ENCODE assay signal across 8 mouse cellular contexts in genomic region chr12:86897769-86898273, GRCm38 (mm10). TPM values are rescaled to one million over a fixed set of nuclear protein-coding genes. Genes with fewer than 3 reads are reported as not detected.
DNase-seq lines count a peak whose midpoint lies in the region; ATAC-seq and TF ChIP-seq lines count a peak whose summit lies in the region.

No protein-coding gene starts in this region.

- no peaks in the 10 kb centered on the region for H3K9me3 ChIP-seq in neural tube, embryonic 12.5 days
- H3K9me3 ChIP-seq in intestine, postnatal 0 days (ENCODE audit: control insufficient read depth) = no peaks in the 10 kb centered on the region
- no peaks in the 10 kb centered on the region for H3K9me3 ChIP-seq in stomach, embryonic 15.5 days

- H3K4me2 ChIP-seq in neural tube, embryonic 12.5 days (replicated peaks) = peak overlapping the region; percentile 59
- no peak overlapping the region; the same call in 1 of the 2 replicates for H3K4me2 ChIP-seq in intestine, postnatal 0 days (replicated peaks; ENCODE audit: low read depth)
- H3K4me2 ChIP-seq in stomach, embryonic 15.5 days = no peak overlapping the region

- H3K36me3 ChIP-seq in neural tube, embryonic 12.5 days = no peaks in the 10 kb centered on the region
- H3K36me3 ChIP-seq in intestine, postnatal 0 days (ENCODE audit: control insufficient read depth, insufficient read depth) = no peaks in the 10 kb centered on the region
- H3K36me3 ChIP-seq in stomach, embryonic 15.5 days = no peaks in the 10 kb centered on the region

- peak overlapping the region; percentile 23; the same call in 1 of the 2 replicates for H3K9ac ChIP-seq in neural tube, embryonic 12.5 days
- H3K9ac ChIP-seq in intestine, postnatal 0 days (ENCODE audit: low read depth, low read length) = no peak overlapping the region
- H3K9ac ChIP-seq in stomach, embryonic 15.5 days = no peak overlapping the region

- no peak for TF ChIP-seq CTCF in intestine, postnatal 0 days (IDR thresholded peaks at IDR 0.05; ENCODE audit: low read depth)

- H3K27me3 ChIP-seq in neural tube, embryonic 12.5 days (replicated peaks) = no peaks in the 10 kb centered on the region; the same call in 1 of the 2 replicates
- no peaks in the 10 kb centered on the region for H3K27me3 ChIP-seq in intestine, postnatal 0 days (replicated peaks; ENCODE audit: control insufficient read depth, insufficient read depth, low read length)
- H3K27me3 ChIP-seq in stomach, embryonic 15.5 days (replicated peaks) = no peaks in the 10 kb centered on the region

- 58% methylated on average over 7 of the region's 7 CpGs for WGBS in neural tube, embryonic 12.5 days
- 69% methylated on average over 7 of the region's 7 CpGs for WGBS in intestine, postnatal 0 days
- 51% methylated on average over 7 of the region's 7 CpGs for WGBS in stomach, embryonic 15.5 days

- no peak for ATAC-seq in neural tube, embryonic 12.5 days (ENCODE audit: low FRiP score, low read depth)
- ATAC-seq in intestine, postnatal 0 days = no peak
- no peak for ATAC-seq in stomach, embryonic 15.5 days (ENCODE audit: insufficient read depth, low FRiP score, low read depth)

- peak; percentile 50 for DNase-seq in cerebellum, adult 9-11 months
- DNase-seq in cerebellum, adult 8-10 months = no peak
- DNase-seq in neural tube, embryonic 10.5 days (ENCODE audit: extremely low spot score, low spot score) = no peak
- no peak for DNase-seq in B cell, adult 2 months
- no peak for DNase-seq in layer of hippocampus, postnatal 36 days

- H3K4me3 ChIP-seq in neural tube, embryonic 12.5 days = no peak overlapping the region
- no peak overlapping the region for H3K4me3 ChIP-seq in intestine, postnatal 0 days (ENCODE audit: low read depth, low read length)
- no peak overlapping the region for H3K4me3 ChIP-seq in stomach, embryonic 15.5 days (replicated peaks)

- peak overlapping the region; percentile 58; the same call in 1 of the 2 replicates for H3K27ac ChIP-seq in neural tube, embryonic 12.5 days
- 0 out of 2 replicates have a peak overlapping the region, but pooled peaks have one; percentile 54 for H3K27ac ChIP-seq in intestine, postnatal 0 days (ENCODE audit: low read depth, low read length)
- peak overlapping the region; percentile 94 for H3K27ac ChIP-seq in stomach, embryonic 15.5 days

- peaks cover 58% of the 10 kb centered on the region for H3K4me1 ChIP-seq in neural tube, embryonic 12.5 days
- H3K4me1 ChIP-seq in intestine, postnatal 0 days (replicated peaks; ENCODE audit: control insufficient read depth, insufficient read depth, low read length) = 0 out of 2 replicates have a peak, but pooled peaks cover 2% of the 10 kb centered on the region
- peaks cover 64% of the 10 kb centered on the region for H3K4me1 ChIP-seq in stomach, embryonic 15.5 days

RNA-seq across cellular contexts. Expression of gene Irf2bpl, which starts 13.2 kb away (rescaled TPM):
- polyA plus RNA-seq in neural tube, embryonic 12.5 days (2016; fragmentation: Nextera tagmentation; extraction: Ambion mirVana) = 57.2 and 61.9 TPM in 2 replicates
- 10.0 and 10.7 TPM in 2 replicates for polyA plus RNA-seq in intestine, postnatal 0 days (2015; fragmentation: Nextera tagmentation; extraction: Ambion mirVana)
- polyA plus RNA-seq in stomach, embryonic 15.5 days (2015; fragmentation: Nextera tagmentation; extraction: Ambion mirVana) = 28.4 and 29.3 TPM in 2 replicates
- 10 to 100 TPM; 68.3 to 69.5 TPM for total RNA-seq in layer of hippocampus, postnatal 36 days (2021)

RNA-seq across cellular contexts. Expression of gene Cipc, which starts 49.0 kb away (rescaled TPM):
- polyA plus RNA-seq in neural tube, embryonic 12.5 days (2016; fragmentation: Nextera tagmentation; extraction: Ambion mirVana) = 41.5 and 43.0 TPM in 2 replicates
- polyA plus RNA-seq in intestine, postnatal 0 days (2015; fragmentation: Nextera tagmentation; extraction: Ambion mirVana) = 3.2 and 3.8 TPM in 2 replicates
- polyA plus RNA-seq in stomach, embryonic 15.5 days (2015; fragmentation: Nextera tagmentation; extraction: Ambion mirVana) = 15.4 and 15.7 TPM in 2 replicates
- 10 to 100 TPM; 66.6 to 72.9 TPM for total RNA-seq in layer of hippocampus, postnatal 36 days (2021)
